Mouse (Mus musculus) retina, adult 2 months (tissue): ENCODE measurements around the gene Gm45234.

Experiments used
- DNase-seq: peaks from one replicate; pipeline ENCODE4 v3.0.0-alpha.2; 2012; ENCODE audit warnings: low read depth, low spot score

Gm45234 gene

GRCm38 (mm10) chr6:124708289-124708889, 47.4 kb downstream of the Gm45234 start:
- no peak for DNase-seq

- DNase-seq = no peak
Observed at GRCm38 (mm10) chr6:124706061-124706627, 49.7 kb downstream of the Gm45234 start.

GRCm38 (mm10) chr6:124704417-124704816, 51.4 kb downstream of the Gm45234 start:
- DNase-seq = no peak

GRCm38 (mm10) chr6:124703789-124704188, 52.0 kb downstream of the Gm45234 start:
- no peak for DNase-seq

- DNase-seq = no peak
Observed at GRCm38 (mm10) chr6:124702784-124703103, 53.1 kb downstream of the Gm45234 start.

- no peak for DNase-seq
Observed at GRCm38 (mm10) chr6:124702102-124702783, 53.6 kb downstream of the Gm45234 start.

GRCm38 (mm10) chr6:124701338-124701737, 54.5 kb downstream of the Gm45234 start:
- DNase-seq = no peak

GRCm38 (mm10) chr6:124699962-124700610, 55.7 kb downstream of the Gm45234 start:
- no peak for DNase-seq

- DNase-seq = no peak
Observed at GRCm38 (mm10) chr6:124699366-124699765, 56.5 kb downstream of the Gm45234 start.

- no peak for DNase-seq
Observed at GRCm38 (mm10) chr6:124698751-124699150, 57.1 kb downstream of the Gm45234 start.

GRCm38 (mm10) chr6:124696441-124697150, 59.2 kb downstream of the Gm45234 start:
- no peak for DNase-seq

GRCm38 (mm10) chr6:124694166-124694955, 61.5 kb downstream of the Gm45234 start:
- DNase-seq = no peak

- no peak for DNase-seq
Observed at GRCm38 (mm10) chr6:124693243-124693981, 62.4 kb downstream of the Gm45234 start.

- no peak for DNase-seq
Observed at GRCm38 (mm10) chr6:124690517-124690916, 65.3 kb downstream of the Gm45234 start.
